ENCODE assay signal across 8 mouse cellular contexts in genomic region chr10:121625006-121625405, GRCm38 (mm10). TPM values are rescaled to one million over a fixed set of nuclear protein-coding genes. Genes with fewer than 3 reads are reported as not detected.
DNase-seq lines count a peak whose midpoint lies in the region; ATAC-seq and TF ChIP-seq lines count a peak whose summit lies in the region.

No protein-coding gene starts in this region.

- peak overlapping the region; percentile 82 for H3K4me3 ChIP-seq in kidney, embryonic 15.5 days (replicated peaks)
- peak overlapping the region; percentile 70 for H3K4me3 ChIP-seq in brown adipose tissue, adult 24 weeks (ENCODE audit: insufficient read depth, low read depth, low read length)
- peak overlapping the region; percentile 87 for H3K4me3 ChIP-seq in hindbrain, postnatal 0 days (ENCODE audit: low read length)
- peak overlapping the region; percentile 78 for H3K4me3 ChIP-seq in midbrain, embryonic 15.5 days

- H3K27ac ChIP-seq in kidney, embryonic 15.5 days, result 0 out of 2 replicates have a peak overlapping the region, but pooled peaks have one; percentile 95
- no peak overlapping the region for H3K27ac ChIP-seq in brown adipose tissue, adult 24 weeks (replicated peaks; ENCODE audit: low read depth, low read length)
- no peak overlapping the region for H3K27ac ChIP-seq in hindbrain, postnatal 0 days
- H3K27ac ChIP-seq in midbrain, embryonic 15.5 days, result no peak overlapping the region

- no peak for TF ChIP-seq CTCF in hindbrain, postnatal 0 days (IDR thresholded peaks at IDR 0.05; ENCODE audit: low read depth)

- no peak for DNase-seq in kidney, adult 11 months
- no peak for DNase-seq in hindbrain, postnatal 0 days (ENCODE audit: low spot score)
- DNase-seq in layer of hippocampus, postnatal 25 days (ENCODE audit: extremely low spot score in 1 of 2, low spot score in 1 of 2), result no peak
- DNase-seq in retina, postnatal 1 day, result no peak
- DNase-seq in gastrocnemius, postnatal 4 days (ENCODE audit: low spot score in 2 of 2), result no peak

- H3K4me1 ChIP-seq in kidney, embryonic 15.5 days, result peaks cover 12% of the 10 kb centered on the region
- peaks cover 4% of the 10 kb centered on the region; the same call in 1 of the 2 replicates for H3K4me1 ChIP-seq in brown adipose tissue, adult 24 weeks (ENCODE audit: control insufficient read depth, insufficient read depth, insufficient read length, low read length)
- H3K4me1 ChIP-seq in hindbrain, postnatal 0 days (ENCODE audit: insufficient read depth, low read length), result 0 out of 2 replicates have a peak, but pooled peaks cover 4% of the 10 kb centered on the region
- peaks cover 15% of the 10 kb centered on the region for H3K4me1 ChIP-seq in midbrain, embryonic 15.5 days

- no peaks in the 10 kb centered on the region for H3K27me3 ChIP-seq in kidney, embryonic 15.5 days
- H3K27me3 ChIP-seq in hindbrain, postnatal 0 days (ENCODE audit: insufficient read depth, low read length), result no peaks in the 10 kb centered on the region
- no peaks in the 10 kb centered on the region; the same call in 1 of the 2 replicates for H3K27me3 ChIP-seq in midbrain, embryonic 15.5 days (replicated peaks)

- H3K9ac ChIP-seq in kidney, embryonic 15.5 days, result peak overlapping the region; percentile 75
- peak overlapping the region; percentile 38; the same call in 1 of the 2 replicates for H3K9ac ChIP-seq in hindbrain, postnatal 0 days (replicated peaks; ENCODE audit: low read length)
- peak overlapping the region; percentile 15; the same call in 1 of the 2 replicates for H3K9ac ChIP-seq in midbrain, embryonic 15.5 days

- no peak for ATAC-seq in kidney, embryonic 15.5 days (replicated peaks; ENCODE audit: low FRiP score)
- ATAC-seq in hindbrain, postnatal 0 days, result no peak
- no peak for ATAC-seq in midbrain, embryonic 15.5 days (replicated peaks)

- WGBS in kidney, embryonic 15.5 days, result 15% methylated on average over 9 of the region's 9 CpGs
- 17% methylated on average over 9 of the region's 9 CpGs for WGBS in hindbrain, postnatal 0 days
- 14% methylated on average over 9 of the region's 9 CpGs for WGBS in midbrain, embryonic 15.5 days

- no peaks in the 10 kb centered on the region for H3K9me3 ChIP-seq in kidney, embryonic 15.5 days (replicated peaks)
- no peaks in the 10 kb centered on the region for H3K9me3 ChIP-seq in hindbrain, postnatal 0 days (ENCODE audit: low read length)
- H3K9me3 ChIP-seq in midbrain, embryonic 15.5 days, result no peaks in the 10 kb centered on the region

- peak overlapping the region; percentile 76 for H3K4me2 ChIP-seq in kidney, embryonic 15.5 days
- peak overlapping the region; percentile 62 for H3K4me2 ChIP-seq in hindbrain, postnatal 0 days (ENCODE audit: low read depth, low read length)
- H3K4me2 ChIP-seq in midbrain, embryonic 15.5 days, result peak overlapping the region; percentile 59

- peaks cover 31% of the 10 kb centered on the region for H3K36me3 ChIP-seq in kidney, embryonic 15.5 days
- H3K36me3 ChIP-seq in hindbrain, postnatal 0 days (ENCODE audit: insufficient read depth, low read length), result 0 out of 2 replicates have a peak, but pooled peaks cover 5% of the 10 kb centered on the region
- peaks cover 6% of the 10 kb centered on the region; the same call in 1 of the 2 replicates for H3K36me3 ChIP-seq in midbrain, embryonic 15.5 days (replicated peaks)

RNA-seq across cellular contexts. Expression of gene Xpot, which starts 1.1 kb away (rescaled TPM):
- 50.8 and 55.9 TPM in 2 replicates for polyA plus RNA-seq in kidney, embryonic 15.5 days (2015; fragmentation: Nextera tagmentation; extraction: Ambion mirVana)
- 30.2 and 40.6 TPM in 2 replicates for polyA plus RNA-seq in brown adipose tissue, adult 24 weeks (2012; ENCODE audit: insufficient read depth, insufficient read length, missing spikeins)
- 116 and 132 TPM in 2 replicates for total RNA-seq in hindbrain, postnatal 0 days (2014; rRNA removed)
- 24.0 and 30.2 TPM in 2 replicates for polyA plus RNA-seq in hindbrain, postnatal 0 days (2015; fragmentation: Nextera tagmentation; extraction: Ambion mirVana)
- polyA plus RNA-seq in midbrain, embryonic 15.5 days (2015; fragmentation: Nextera tagmentation; extraction: Ambion mirVana), result 30.3 and 30.5 TPM in 2 replicates
- 10 to 100 TPM; 61.2 to 69.0 TPM for total RNA-seq in layer of hippocampus, postnatal 25 days (2021)
- total RNA-seq in gastrocnemius, postnatal 4 days (2021), result 10 to 100 TPM; 36.0 to 45.6 TPM

RNA-seq across cellular contexts. Expression of gene D930020B18Rik, which starts 16.4 kb away (rescaled TPM):
- 0.19 and 0.42 TPM in 2 replicates for polyA plus RNA-seq in kidney, embryonic 15.5 days (2015; fragmentation: Nextera tagmentation; extraction: Ambion mirVana)
- polyA plus RNA-seq in brown adipose tissue, adult 24 weeks (2012; ENCODE audit: insufficient read depth, insufficient read length, missing spikeins), result not detected in 2 replicates
- total RNA-seq in hindbrain, postnatal 0 days (2014; rRNA removed), result 0.11 and 0.26 TPM in 2 replicates
- polyA plus RNA-seq in hindbrain, postnatal 0 days (2015; fragmentation: Nextera tagmentation; extraction: Ambion mirVana), result 0.25 and 0.39 TPM in 2 replicates
- 0.26 and 0.35 TPM in 2 replicates for polyA plus RNA-seq in midbrain, embryonic 15.5 days (2015; fragmentation: Nextera tagmentation; extraction: Ambion mirVana)
- under 1 TPM; 0.27 to 0.52 TPM for total RNA-seq in layer of hippocampus, postnatal 25 days (2021)
- not detected for total RNA-seq in gastrocnemius, postnatal 4 days (2021)

RNA-seq across cellular contexts. Expression of gene Tbk1, which starts 38.4 kb away (rescaled TPM):
- 31.2 and 31.8 TPM in 2 replicates for polyA plus RNA-seq in kidney, embryonic 15.5 days (2015; fragmentation: Nextera tagmentation; extraction: Ambion mirVana)
- polyA plus RNA-seq in brown adipose tissue, adult 24 weeks (2012; ENCODE audit: insufficient read depth, insufficient read length, missing spikeins), result 9.4 and 16.4 TPM in 2 replicates
- 8.1 and 16.7 TPM in 2 replicates for total RNA-seq in hindbrain, postnatal 0 days (2014; rRNA removed)
- polyA plus RNA-seq in hindbrain, postnatal 0 days (2015; fragmentation: Nextera tagmentation; extraction: Ambion mirVana), result 21.7 and 26.0 TPM in 2 replicates
- polyA plus RNA-seq in midbrain, embryonic 15.5 days (2015; fragmentation: Nextera tagmentation; extraction: Ambion mirVana), result 30.7 and 33.7 TPM in 2 replicates
- total RNA-seq in layer of hippocampus, postnatal 25 days (2021), result 10 to 100 TPM; 47.6 to 50.8 TPM
- 10 to 100 TPM; 20.7 to 24.8 TPM for total RNA-seq in gastrocnemius, postnatal 4 days (2021)

Comparison
In these comparisons a context has a peak if more than half of its experiments do, and no peak if none do; other contexts are left out.
1. H3K9ac ChIP-seq: peak in every context shown above with its lines; median percentile 75 in kidney, embryonic 15.5 days; 38 in hindbrain, postnatal 0 days; 15 in midbrain, embryonic 15.5 days.